Mouse (Mus musculus) thymus, postnatal 25 days (tissue): ENCODE measurements around the gene Plxnc1.

Source experiments
- DNase-seq: peaks from one replicate; pipeline ENCODE4 v3.0.0; 2022

The Plxnc1 gene

DNA sequence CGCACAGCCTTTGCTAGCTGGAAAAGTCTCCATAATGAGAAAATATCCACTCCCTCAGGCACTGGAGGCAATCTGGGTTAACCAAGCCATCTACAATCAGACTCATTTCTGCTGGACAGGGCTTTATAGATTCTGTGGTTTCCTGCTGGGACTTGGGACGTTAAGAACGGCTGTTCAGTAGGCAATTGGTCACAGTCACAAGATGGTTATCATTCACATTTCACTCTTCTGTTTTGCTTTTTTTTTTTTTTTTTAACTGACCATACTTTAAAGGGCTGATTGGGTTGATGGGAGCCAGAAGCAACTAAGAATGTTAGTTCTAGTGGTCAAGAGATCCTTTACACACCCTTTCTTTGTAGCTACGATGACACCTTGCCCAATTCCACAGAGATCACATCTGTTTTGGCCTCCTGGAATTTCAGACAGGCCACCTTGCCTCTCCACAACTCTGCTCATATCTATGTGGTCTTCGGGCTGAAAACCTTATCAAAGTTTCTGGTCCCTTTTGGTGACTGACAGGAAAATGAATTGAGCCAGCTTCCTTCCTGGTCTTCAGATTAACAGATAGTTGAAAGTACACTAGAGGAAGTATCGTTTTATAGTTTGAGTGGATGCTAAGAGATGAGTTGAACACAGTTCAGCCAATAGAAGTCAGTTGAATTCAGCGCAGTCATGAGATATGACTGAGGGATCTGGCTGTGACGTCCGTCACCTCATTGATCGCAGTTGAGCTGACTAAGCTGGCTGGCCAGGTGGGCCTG, 3.5 kb upstream of the Plxnc1 start:
- DNase-seq: no peak

DNA sequence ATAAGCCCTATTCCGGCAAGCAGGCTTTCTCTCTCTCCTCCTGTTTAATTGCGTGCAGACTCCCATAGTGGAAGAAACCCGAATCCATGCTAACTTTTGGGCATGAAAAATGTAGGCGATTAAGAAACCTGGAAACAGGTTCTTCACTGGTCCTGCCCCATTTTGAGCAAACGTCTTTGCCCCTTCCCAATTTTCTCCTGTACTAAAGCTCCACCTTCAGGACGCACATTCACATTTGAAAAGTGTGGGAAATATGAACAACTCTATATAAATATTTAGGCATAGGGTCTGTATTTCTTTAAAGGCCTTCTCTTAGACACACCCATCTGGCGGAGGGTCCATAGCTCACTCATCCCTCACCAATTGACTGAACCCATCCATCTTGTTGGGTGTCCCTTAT, 2.8 kb upstream of the Plxnc1 start:
- DNase-seq: no peak

DNA sequence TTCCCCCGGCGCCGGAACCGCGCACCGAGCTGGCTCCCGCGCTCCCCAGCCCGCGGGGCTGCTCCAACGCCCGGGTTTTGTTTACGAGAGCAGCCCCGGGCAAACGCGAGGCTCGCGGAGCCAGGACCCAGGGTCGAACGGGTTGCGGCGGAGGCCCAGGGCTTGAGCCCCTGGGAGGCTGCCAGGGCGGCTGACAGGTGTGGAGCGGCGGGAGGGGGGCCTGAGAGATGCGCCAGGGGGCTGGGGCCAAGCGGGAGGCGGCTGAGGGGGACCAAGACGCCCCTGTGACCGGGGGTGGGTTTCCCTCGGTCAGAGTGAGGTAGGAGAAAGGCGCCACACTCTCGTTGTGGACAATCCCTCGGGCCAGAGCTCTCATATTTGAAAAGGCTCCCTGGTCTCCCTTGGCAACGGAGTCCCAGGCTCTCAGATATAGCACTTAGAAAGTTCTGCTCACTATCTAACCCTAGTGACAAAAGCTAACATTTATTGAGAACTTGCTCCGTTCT, 624 bp upstream of the Plxnc1 start:
- no peak for DNase-seq

DNA sequence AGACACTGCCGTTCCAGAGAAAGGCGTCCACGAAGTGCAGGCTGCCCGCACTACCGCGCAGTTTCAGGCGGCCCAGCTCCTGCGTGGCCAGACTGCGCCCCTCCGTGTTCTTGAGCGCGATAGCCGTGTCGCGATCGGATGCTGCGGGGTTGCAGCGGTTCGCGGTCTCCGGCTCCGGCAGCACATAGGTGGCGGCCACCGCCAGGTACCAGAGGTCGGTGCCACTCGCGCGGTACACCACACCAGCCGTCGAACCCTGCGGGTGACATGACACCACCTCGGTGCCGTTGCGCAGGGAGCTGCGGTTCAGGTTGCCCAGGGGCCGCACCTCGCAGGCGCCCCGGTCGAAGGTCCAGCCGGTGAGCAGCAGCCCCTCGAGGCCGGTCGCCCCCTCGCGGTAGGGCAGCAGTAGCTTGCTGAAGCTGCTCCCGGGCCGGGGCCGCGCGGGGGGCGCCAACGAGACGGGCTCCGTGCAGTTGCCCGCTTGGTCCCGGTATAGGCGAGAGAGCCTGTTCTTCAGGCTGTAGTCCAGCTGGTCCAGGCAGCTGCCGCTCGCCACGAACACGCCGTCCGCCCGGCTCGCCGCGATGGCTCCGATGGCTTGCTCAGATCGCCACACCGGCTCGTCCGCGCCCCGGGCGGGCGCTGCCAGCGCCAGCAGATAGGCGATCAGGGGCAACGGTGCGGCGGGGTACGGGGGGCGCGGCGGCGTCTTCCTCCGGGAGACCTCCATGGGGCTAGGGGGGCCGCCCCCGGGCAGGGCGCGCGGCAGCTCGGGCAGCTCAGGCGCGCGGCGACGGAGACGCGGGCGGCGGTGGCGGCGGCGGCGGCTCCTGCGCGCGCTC, 567 bp downstream of the Plxnc1 start:
- peak; percentile 77 for DNase-seq

DNA sequence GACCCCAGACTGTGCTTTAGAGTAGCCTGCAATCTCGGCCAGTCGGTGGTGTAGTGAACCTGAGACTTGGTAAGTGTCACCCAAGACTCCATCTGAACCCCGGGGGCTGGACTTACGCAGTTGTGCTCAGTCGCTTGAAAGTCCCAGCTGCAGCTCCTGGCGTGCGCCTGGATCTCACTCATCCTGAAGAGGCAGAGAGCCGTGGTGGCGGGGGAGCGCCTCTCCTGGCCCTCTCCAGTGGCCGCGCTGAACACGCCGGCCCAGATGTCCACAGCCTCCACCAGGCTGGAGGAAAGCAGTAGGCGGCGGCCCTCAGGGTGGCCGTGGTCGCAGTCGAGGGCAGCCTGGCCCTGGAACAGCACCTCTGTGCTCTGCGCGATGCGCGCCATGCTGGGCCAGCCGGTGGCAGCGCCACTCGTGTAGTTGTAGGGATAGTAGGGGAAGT, 1.2 kb downstream of the Plxnc1 start:
- DNase-seq: peak; percentile 30

DNA sequence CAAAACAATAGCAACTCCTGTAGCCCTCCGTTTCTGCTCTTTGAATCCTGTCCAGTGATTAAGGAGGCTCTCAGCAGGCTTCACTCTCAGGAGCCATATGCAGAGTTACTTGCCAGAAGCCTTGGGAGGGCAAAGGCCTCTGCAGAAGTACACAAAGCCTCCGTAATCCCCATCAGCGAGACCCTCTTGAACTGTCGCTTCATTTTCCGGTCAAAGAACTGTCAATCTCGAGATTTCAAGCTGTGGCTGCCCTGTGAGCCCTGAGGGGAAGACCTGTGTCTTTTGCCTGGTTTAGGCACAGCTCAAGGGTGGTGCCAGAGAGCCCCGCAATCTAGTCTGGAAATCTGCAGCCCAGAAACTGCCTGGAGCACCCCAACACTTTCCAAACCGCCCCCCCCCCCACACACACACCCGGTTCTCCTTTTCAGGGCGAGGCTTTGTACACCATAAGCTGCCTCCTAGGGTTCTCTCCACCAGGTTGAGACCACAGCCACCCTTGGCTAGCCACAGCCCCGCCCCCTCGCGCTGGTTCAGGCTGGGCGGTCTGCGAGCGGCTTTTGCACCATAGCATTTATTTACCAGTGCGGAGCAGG, 2.1 kb downstream of the Plxnc1 start:
- peak; percentile 34 for DNase-seq

DNA sequence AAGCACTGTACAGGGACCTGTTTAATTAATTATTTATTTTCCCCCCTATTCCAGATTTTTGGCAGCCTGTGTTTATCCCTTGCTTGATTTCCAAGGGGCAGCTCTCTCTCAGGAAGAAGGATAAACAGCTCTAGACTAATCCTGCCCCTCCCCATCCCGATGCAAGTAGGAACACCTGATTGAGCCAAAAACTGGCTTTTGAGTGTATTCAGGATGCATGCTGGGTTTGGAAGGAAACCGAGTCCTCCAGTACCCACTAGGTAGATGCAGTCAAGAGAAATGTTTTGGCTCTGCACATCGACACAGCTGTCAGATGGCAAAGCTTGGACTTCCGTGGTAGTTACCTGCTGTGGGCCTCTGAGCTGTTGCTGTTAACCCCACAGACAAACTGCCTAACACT, 3.1 kb downstream of the Plxnc1 start:
- no peak for DNase-seq

DNA sequence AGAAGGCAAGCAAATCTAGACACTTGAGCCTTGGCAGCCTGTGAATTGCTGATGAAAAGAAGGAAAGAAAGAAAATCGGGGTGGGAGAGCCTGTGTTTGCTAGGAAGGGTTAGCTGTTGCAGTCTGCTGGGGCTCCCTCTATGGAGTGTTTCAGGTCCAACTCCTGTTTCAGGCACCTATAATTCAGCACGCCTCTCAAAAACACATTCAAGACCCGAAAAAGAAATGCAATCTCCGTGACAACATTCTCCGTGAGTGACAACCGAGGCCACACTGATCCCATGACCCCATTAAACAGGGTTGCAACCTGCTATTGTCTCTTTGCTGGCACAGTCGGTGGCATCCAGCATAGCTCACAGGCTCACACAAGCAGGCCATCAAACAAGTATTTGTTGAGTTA, 3.8 kb downstream of the Plxnc1 start:
- DNase-seq: no peak

DNA sequence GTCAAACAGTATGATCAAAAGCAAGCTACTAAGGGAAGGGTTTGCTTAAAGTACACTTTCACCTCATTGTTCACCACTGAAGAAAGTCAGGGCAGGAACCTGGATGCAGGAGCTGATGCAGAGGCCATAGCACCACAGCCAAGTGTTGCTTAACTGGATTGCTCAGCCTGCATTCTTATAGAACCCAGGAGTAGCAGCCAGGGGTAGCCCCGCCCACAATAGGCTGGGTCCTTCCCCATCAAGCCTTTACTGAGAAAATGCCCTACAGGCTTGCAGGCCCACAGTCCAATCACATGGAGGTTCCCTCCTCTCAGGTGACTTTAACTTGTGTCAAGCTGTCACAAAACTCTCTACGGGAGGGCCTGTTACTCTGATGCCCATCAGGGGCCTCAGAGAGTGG, 4.6 kb downstream of the Plxnc1 start:
- no peak for DNase-seq

DNA sequence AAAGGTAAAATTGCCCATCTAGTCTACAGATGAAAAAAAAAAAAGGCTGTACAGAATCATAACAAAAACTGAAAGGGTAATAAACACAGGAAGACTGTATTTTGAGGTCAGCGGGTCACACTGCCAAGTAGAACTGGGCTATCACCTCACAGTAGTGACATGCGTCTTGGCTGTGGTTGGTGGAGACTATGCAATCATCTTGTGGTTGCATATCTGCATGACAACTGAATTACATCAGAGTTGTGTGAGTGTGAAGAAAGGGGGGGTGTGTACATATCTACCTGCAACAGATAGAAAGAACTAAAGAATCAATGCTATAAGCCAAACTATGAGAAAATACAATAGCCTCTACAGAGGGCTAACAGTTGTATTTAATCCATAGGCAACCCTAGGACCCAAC, 5.7 kb downstream of the Plxnc1 start:
- DNase-seq: no peak

DNA sequence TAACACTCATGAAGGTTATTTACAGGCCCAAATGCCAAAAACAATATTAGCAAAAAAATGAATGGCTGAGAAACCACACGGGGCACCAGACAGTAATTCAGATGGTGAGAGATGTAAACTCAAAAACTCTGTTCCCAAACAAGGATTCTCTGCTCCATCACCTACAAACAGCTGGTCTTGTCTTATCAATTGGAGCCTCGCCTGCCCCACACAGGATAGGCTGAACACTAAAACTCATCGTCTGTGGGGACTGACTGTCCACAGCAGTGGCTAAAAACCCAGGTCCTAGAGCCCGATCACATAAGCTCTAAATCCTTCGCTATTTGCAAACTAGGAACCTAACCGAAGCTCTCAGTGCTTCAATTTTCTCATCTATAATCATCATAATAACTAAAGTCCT, 6.3 kb downstream of the Plxnc1 start:
- no peak for DNase-seq

DNA sequence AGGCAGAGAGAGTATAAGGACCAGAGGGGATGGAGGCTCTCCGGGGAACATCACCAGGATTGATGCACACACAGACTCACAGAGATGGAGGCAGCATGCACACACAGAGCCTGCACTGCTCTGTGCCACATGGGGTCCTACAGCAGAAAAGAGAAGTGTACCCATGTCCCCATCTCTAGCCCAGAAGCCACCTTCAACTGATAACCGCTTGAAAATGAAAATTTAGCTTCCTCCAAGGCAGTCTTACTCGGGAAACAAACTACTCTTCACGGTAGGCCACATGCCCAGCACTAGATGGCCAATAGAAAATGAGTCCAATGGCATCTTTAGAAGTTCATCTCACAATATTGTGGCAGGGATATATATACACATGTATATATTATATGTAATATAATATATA, 9.4 kb downstream of the Plxnc1 start:
- no peak for DNase-seq

DNA sequence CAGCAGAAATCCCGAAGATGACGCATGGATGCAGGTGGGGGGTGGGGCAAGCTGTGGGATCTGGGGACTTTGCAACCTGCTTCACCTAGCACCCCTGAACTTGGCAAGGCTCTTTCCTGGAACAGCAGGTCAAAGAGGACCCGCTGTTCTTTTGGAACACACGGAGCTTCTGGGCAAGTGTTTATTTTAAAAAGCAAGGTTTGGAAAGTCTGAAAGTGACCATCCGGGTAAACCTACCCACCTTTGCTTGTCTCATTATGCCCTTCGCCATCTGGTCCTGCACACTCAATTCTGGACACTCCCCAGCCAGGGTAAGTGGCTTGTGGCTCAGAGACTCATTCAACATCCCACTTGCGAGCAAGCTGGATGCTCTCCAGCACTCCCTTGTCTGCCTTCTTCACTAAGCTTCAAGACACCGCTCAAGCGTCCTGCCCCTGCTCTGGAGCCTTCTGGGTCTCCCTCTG, 10.5 kb downstream of the Plxnc1 start:
- no peak for DNase-seq

DNA sequence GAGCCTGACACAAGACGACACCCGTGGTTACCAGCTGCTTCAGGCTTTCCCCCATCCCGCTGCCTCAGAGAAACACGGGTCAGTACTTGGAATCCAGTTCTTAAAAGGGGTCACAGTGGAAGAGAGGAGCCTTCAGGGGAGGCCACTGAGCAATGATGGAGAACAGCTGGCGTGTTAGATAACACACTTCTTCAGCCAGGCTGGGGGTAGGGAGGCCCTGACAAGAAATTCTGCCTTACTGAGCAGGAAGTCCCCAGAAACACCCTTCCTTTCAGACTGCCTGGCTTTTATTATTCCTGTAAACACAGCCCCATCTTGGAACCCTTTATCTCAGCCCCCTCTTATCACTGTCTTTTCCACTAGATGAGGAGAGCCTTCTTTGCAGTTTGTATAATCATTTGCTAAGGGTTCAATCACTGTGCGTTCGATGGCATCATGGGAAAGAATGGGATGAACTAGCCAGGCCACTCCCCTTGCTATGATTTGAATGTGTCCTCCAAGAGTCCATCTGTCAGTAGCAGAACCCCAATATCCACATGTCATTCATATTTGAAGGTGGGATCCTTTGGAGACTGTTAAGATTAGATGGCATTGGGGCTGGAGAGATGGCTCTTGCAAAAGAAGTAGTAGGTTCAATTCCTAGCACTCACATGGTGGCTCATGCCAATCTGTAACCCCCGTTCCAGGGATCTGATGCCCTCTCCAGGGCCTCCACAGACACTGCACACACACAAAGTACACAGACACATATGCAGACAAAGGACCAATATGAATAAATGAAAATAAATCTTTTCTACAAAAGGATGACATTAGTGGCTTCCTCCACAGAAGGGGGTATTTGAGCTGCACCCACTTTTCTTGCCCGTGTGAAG, 12.4 kb downstream of the Plxnc1 start:
- DNase-seq: no peak

DNA sequence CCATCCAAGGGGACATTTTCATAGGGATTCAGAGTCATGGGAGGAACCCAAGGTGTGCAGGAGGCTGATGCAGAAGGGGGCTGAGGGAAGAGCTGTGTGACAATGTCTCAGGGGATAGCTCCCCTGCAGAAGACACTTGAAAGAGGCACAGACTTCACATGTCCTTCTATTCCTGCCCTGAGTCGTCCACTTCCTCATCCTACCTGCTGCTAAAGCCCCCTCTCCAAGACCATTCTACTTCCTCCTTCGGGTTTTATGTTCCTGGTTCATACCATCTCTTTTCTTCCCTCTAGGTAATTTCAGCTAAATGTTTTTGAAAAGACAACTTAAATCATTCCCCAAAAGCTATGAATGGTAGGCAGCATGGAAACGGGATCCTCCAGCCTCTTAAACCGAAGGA, 16.5 kb downstream of the Plxnc1 start:
- DNase-seq: no peak

DNA sequence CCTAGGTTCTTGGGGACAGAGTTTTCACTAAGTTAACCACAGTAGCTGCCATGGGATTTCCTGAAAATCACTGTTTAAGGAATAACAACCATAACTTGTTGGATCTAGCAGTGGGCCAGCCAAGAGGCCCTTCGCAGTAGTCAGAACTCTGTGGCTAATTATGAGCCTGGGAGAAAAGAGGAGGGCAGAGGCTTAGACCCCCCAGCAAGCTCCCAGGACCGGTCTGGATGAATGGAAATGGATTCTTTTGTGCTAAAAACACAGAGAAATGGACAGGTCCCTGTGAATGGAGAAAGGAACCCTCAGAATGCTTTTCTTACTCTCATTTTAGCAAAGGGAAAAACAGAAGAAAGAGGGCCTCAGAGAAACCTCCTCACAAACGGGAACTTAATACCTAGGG, 18.3 kb downstream of the Plxnc1 start:
- no peak for DNase-seq

DNA sequence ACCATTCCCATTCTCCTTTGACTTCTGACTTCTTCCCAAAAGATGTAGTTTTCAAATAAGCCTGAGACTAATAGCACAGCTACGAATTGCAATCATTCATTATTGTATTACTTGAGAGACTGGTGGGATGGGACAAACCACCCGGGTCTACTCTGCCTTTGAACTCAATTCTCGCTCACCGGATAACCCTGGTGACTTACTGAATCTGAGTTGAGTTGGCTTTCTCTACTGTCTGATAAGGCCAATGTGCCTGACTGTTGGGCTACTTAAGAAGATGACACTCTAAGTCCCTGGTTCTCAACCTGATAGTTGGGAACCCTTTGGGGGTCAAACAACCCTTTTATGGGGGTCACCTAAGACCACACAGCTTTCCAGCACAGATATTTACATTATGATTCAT, 19.8 kb downstream of the Plxnc1 start:
- no peak for DNase-seq

DNA sequence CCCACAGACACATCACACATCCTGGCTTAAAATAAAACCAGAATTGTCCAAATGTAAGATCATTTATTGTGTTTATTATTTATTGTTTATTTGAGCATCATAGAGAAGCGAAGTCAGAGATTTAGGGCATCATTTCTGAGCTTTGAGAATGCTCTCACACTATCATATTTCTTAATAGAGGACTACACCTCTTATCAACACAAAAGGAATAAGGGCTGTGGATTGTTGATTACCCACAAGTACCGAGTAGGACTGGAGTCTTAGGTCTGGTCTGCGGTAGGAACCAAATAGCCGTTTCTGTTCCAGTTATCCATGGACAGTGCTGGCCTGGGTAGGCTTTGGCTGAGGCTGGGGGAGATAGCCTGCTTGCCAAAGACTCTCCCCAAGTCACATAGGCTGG, 20.2 kb downstream of the Plxnc1 start:
- no peak for DNase-seq

DNA sequence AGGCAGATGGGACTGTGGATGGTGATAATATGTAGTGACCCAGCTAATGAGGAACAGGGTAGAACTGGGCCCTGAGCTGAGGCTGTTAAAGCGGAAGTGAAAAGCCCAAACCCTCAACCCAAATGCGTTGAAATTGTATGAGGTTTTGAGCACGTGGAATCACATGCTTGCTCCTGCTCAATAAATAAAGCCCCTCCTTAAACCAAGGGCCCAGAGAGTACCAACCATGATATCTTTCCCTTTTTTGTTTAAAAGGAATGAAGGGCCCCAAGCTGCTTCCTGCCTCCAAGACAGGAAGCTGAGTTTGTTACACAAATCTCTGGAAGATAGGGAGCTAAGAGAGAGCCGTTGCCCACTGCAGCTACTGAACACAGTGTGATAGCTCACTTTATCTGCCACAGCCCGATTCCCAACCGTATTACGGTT, 21.3 kb downstream of the Plxnc1 start:
- no peak for DNase-seq

DNA sequence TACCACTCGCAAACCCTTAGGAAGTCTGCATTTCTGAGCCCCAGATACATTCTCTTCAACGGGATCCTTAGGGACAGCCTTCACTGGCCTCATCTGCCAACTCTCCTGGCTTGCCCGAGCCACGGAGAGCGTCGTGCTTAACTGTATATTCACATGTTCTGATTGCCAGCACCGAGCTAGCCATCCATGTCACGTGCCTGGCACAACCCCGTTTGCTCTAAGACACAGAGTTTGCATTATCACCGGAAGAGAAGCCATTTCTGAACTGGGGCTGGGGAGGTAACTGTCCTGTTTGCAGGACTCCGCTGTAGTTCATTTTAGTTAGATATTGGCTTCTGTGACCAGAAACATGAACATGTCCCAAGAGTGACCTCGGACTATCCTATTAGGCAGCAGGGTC, 21.8 kb downstream of the Plxnc1 start:
- no peak for DNase-seq

DNA sequence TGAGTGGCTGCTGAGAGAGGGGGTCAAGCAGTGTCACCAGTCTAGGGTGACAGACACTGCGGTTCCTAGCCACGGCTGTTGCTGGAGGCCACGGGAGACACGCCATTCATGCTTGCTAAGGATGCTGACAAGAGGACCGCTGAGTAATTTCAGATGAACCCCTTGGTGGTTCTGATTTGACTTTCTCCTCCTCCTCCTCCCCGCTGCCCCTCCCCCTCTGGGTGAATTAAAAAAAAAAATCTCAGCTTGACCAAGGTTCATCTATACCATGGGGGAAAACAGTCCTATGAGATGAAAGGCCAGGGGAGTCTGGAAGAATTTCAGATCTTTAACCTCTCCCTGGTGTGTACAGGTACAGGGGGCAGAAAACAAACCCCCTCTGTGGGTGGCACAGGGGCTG, 22.9 kb downstream of the Plxnc1 start:
- peak; percentile 17 for DNase-seq

DNA sequence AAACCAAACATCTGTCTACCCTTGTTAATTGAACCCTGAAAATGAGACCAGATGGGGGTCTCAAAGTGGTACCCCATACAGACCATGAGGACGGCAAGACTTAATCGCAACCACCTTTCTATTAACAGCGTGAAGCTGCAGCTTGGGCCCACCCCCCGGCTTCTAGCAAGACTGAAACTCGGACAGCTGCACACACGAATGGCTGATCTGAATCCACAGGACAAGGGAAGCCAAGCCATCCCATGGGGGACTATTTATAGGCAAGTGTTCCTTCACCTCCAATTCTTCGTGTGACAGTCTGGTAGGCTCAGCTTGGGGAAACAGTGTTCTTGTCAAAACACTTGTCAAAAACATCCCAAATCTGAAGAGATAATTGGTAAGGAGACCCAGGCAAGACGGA, 24.1 kb downstream of the Plxnc1 start:
- no peak for DNase-seq

DNA sequence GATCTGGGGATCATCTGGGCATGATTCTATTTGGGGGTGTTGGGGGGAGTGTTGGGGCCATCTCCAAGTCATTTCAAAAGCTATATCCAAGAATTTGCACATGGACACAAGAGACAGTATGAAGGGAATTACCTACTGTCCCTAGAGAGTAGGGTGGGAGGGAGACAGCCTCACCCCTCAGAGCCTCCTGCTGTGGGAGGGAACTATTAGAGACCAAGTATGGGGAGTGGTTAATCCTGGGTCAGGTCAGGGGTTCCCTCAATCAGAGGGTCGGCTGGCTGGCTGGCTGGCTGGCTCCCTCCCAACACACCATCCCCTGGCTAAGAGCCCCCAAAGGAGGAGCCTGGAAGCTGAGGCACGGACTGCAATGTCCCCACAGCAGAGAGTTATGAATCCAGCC, 24.7 kb downstream of the Plxnc1 start:
- no peak for DNase-seq
